Mouse (Mus musculus): Measurements from ENCODE around the gene Galnt17. TPM values are rescaled to one million over a fixed set of nuclear protein-coding genes. Genes with fewer than 3 reads are reported as not detected.

Galnt17 gene
- polyA plus RNA-seq, 1 experiment from 2014 or later: 1.1 TPM

GRCm38 (mm10) chr5:131016066-131016465 lies 292.2 kb downstream of the Galnt17 start:
- no peak overlapping the region for H3K9ac ChIP-seq (ENCODE audit: low read length)
- no peak for ATAC-seq (replicated peaks; ENCODE audit: low FRiP score)

GRCm38 (mm10) chr5:131015341-131015740 lies 293.0 kb downstream of the Galnt17 start:
- H3K36me3 ChIP-seq (ENCODE audit: control insufficient read depth, insufficient read depth, low read length): no peaks in the 10 kb centered on the region
- DNase-seq (ENCODE audit: low spot score) (no peak), ATAC-seq (replicated peaks; ENCODE audit: low FRiP score) (no peak)
- no peaks in the 10 kb centered on the region for H3K27me3 ChIP-seq (ENCODE audit: control insufficient read depth, insufficient read depth, low read length)
- H3K4me2 ChIP-seq (ENCODE audit: low read depth, low read length, severe bottlenecking): no peak overlapping the region
- H3K27ac ChIP-seq (ENCODE audit: low read depth, low read length): no peak overlapping the region
- H3K4me3 ChIP-seq (ENCODE audit: low read depth, low read length): no peak overlapping the region
- no peaks in the 10 kb centered on the region for H3K9me3 ChIP-seq (ENCODE audit: control insufficient read depth, low read length)
- peaks cover 5% of the 10 kb centered on the region; the same call in 1 of the 2 replicates for H3K4me1 ChIP-seq (replicated peaks; ENCODE audit: control insufficient read depth, insufficient read depth, low read length)
- WGBS: 92% methylated on average over 9 of the region's 9 CpGs
- H3K9ac ChIP-seq (ENCODE audit: low read length): no peak overlapping the region

More at GRCm38 (mm10) chr5:131016066-131016465, 292.2 kb downstream of the Galnt17 start:
- H3K4me1 ChIP-seq (replicated peaks; ENCODE audit: control insufficient read depth, insufficient read depth, low read length): peaks cover 5% of the 10 kb centered on the region; the same call in 1 of the 2 replicates
- 87% methylated on average over 4 of the region's 4 CpGs for WGBS
- H3K27ac ChIP-seq (ENCODE audit: low read depth, low read length): no peak overlapping the region
- no peaks in the 10 kb centered on the region for H3K36me3 ChIP-seq (ENCODE audit: control insufficient read depth, insufficient read depth, low read length)
- no peaks in the 10 kb centered on the region for H3K27me3 ChIP-seq (ENCODE audit: control insufficient read depth, insufficient read depth, low read length)
- H3K4me2 ChIP-seq (ENCODE audit: low read depth, low read length, severe bottlenecking): no peak overlapping the region
- no peaks in the 10 kb centered on the region for H3K9me3 ChIP-seq (ENCODE audit: control insufficient read depth, low read length)
- no peak for DNase-seq (ENCODE audit: low spot score)
- H3K4me3 ChIP-seq (ENCODE audit: low read depth, low read length): no peak overlapping the region

- Histone ChIP-seq H3K27me3 (ENCODE audit: control insufficient read depth, insufficient read depth, low read length) (no peaks in the 10 kb centered on the region), H3K9ac (ENCODE audit: low read length) (no peak overlapping the region), H3K27ac (ENCODE audit: low read depth, low read length) (no peak overlapping the region), H3K4me1 (replicated peaks; ENCODE audit: control insufficient read depth, insufficient read depth, low read length) (no peaks in the 10 kb centered on the region), H3K9me3 (ENCODE audit: control insufficient read depth, low read length) (no peaks in the 10 kb centered on the region), H3K4me3 (ENCODE audit: low read depth, low read length) (no peak overlapping the region), H3K4me2 (ENCODE audit: low read depth, low read length, severe bottlenecking) (no peak overlapping the region), H3K36me3 (ENCODE audit: control insufficient read depth, insufficient read depth, low read length) (no peaks in the 10 kb centered on the region)
- 84% methylated on average over 7 of the region's 7 CpGs for WGBS
- no peak for ATAC-seq (replicated peaks; ENCODE audit: low FRiP score)
- DNase-seq (ENCODE audit: low spot score): no peak
These were observed 294.5 kb downstream of the Galnt17 start for GRCm38 (mm10) chr5:131013816-131014215.

- H3K36me3 ChIP-seq (ENCODE audit: control insufficient read depth, insufficient read depth, low read length): no peaks in the 10 kb centered on the region
- H3K9me3 ChIP-seq (ENCODE audit: control insufficient read depth, low read length): no peaks in the 10 kb centered on the region
- H3K4me2 ChIP-seq (ENCODE audit: low read depth, low read length, severe bottlenecking): no peak overlapping the region
- no peaks in the 10 kb centered on the region for H3K27me3 ChIP-seq (ENCODE audit: control insufficient read depth, insufficient read depth, low read length)
- ATAC-seq (replicated peaks; ENCODE audit: low FRiP score) (no peak), DNase-seq (ENCODE audit: low spot score) (no peak)
- H3K27ac ChIP-seq (ENCODE audit: low read depth, low read length): no peak overlapping the region
- WGBS: 78% methylated on average over 3 of the region's 3 CpGs
- no peaks in the 10 kb centered on the region for H3K4me1 ChIP-seq (replicated peaks; ENCODE audit: control insufficient read depth, insufficient read depth, low read length)
- H3K4me3 ChIP-seq (ENCODE audit: low read depth, low read length): no peak overlapping the region
- no peak overlapping the region for H3K9ac ChIP-seq (ENCODE audit: low read length)
These were observed 295.2 kb downstream of the Galnt17 start for GRCm38 (mm10) chr5:131013101-131013500.

- no peaks in the 10 kb centered on the region for H3K27me3 ChIP-seq (ENCODE audit: control insufficient read depth, insufficient read depth, low read length)
- H3K4me1 ChIP-seq (replicated peaks; ENCODE audit: control insufficient read depth, insufficient read depth, low read length): no peaks in the 10 kb centered on the region
- DNase-seq (ENCODE audit: low spot score): peak; percentile 62
- WGBS: 48% methylated on average over 6 of the region's 6 CpGs
- ATAC-seq (replicated peaks; ENCODE audit: low FRiP score): no peak
- no peaks in the 10 kb centered on the region for H3K9me3 ChIP-seq (ENCODE audit: control insufficient read depth, low read length)
- no peak overlapping the region for H3K4me2 ChIP-seq (ENCODE audit: low read depth, low read length, severe bottlenecking)
- H3K4me3 ChIP-seq (ENCODE audit: low read depth, low read length): no peak overlapping the region
- H3K27ac ChIP-seq (ENCODE audit: low read depth, low read length): no peak overlapping the region
- H3K36me3 ChIP-seq (ENCODE audit: control insufficient read depth, insufficient read depth, low read length): no peaks in the 10 kb centered on the region
- no peak overlapping the region for H3K9ac ChIP-seq (ENCODE audit: low read length)
These were observed 298.8 kb downstream of the Galnt17 start for GRCm38 (mm10) chr5:131009510-131009909.

GRCm38 (mm10) chr5:131008507-131008906 lies 299.8 kb downstream of the Galnt17 start:
- H3K9me3 ChIP-seq (ENCODE audit: control insufficient read depth, low read length): no peaks in the 10 kb centered on the region
- H3K4me1 ChIP-seq (replicated peaks; ENCODE audit: control insufficient read depth, insufficient read depth, low read length): no peaks in the 10 kb centered on the region
- no peaks in the 10 kb centered on the region for H3K27me3 ChIP-seq (ENCODE audit: control insufficient read depth, insufficient read depth, low read length)
- DNase-seq (ENCODE audit: low spot score) (no peak), ATAC-seq (replicated peaks; ENCODE audit: low FRiP score) (no peak)
- H3K9ac ChIP-seq (ENCODE audit: low read length): no peak overlapping the region
- 93% methylated on average over 5 of the region's 5 CpGs for WGBS
- no peak overlapping the region for H3K4me3 ChIP-seq (ENCODE audit: low read depth, low read length)
- no peaks in the 10 kb centered on the region for H3K36me3 ChIP-seq (ENCODE audit: control insufficient read depth, insufficient read depth, low read length)
- H3K27ac ChIP-seq (ENCODE audit: low read depth, low read length): no peak overlapping the region
- no peak overlapping the region for H3K4me2 ChIP-seq (ENCODE audit: low read depth, low read length, severe bottlenecking)

GRCm38 (mm10) chr5:131007871-131008505 lies 300.3 kb downstream of the Galnt17 start:
- Histone ChIP-seq H3K9me3 (ENCODE audit: control insufficient read depth, low read length) (no peaks in the 10 kb centered on the region), H3K27me3 (ENCODE audit: control insufficient read depth, insufficient read depth, low read length) (no peaks in the 10 kb centered on the region), H3K27ac (ENCODE audit: low read depth, low read length) (no peak overlapping the region), H3K4me1 (replicated peaks; ENCODE audit: control insufficient read depth, insufficient read depth, low read length) (no peaks in the 10 kb centered on the region), H3K4me3 (ENCODE audit: low read depth, low read length) (no peak overlapping the region), H3K4me2 (ENCODE audit: low read depth, low read length, severe bottlenecking) (no peak overlapping the region), H3K9ac (ENCODE audit: low read length) (no peak overlapping the region), H3K36me3 (ENCODE audit: control insufficient read depth, insufficient read depth, low read length) (no peaks in the 10 kb centered on the region)
- WGBS: 77% methylated on average over 3 of the region's 3 CpGs
- ATAC-seq (replicated peaks; ENCODE audit: low FRiP score) (no peak), DNase-seq (ENCODE audit: low spot score) (peak; percentile 63)

GRCm38 (mm10) chr5:131007198-131007597 lies 301.1 kb downstream of the Galnt17 start:
- WGBS: 85% methylated on average over 7 of the region's 7 CpGs
- Histone ChIP-seq H3K4me1 (replicated peaks; ENCODE audit: control insufficient read depth, insufficient read depth, low read length) (no peaks in the 10 kb centered on the region), H3K4me2 (ENCODE audit: low read depth, low read length, severe bottlenecking) (no peak overlapping the region), H3K4me3 (ENCODE audit: low read depth, low read length) (no peak overlapping the region), H3K9ac (ENCODE audit: low read length) (no peak overlapping the region), H3K36me3 (ENCODE audit: control insufficient read depth, insufficient read depth, low read length) (no peaks in the 10 kb centered on the region), H3K27ac (ENCODE audit: low read depth, low read length) (no peak overlapping the region), H3K27me3 (ENCODE audit: control insufficient read depth, insufficient read depth, low read length) (no peaks in the 10 kb centered on the region), H3K9me3 (ENCODE audit: control insufficient read depth, low read length) (no peaks in the 10 kb centered on the region)
- ATAC-seq (replicated peaks; ENCODE audit: low FRiP score) (no peak), DNase-seq (ENCODE audit: low spot score) (no peak)

- Histone ChIP-seq H3K27ac (ENCODE audit: low read depth, low read length) (no peak overlapping the region), H3K9me3 (ENCODE audit: control insufficient read depth, low read length) (no peaks in the 10 kb centered on the region), H3K4me2 (ENCODE audit: low read depth, low read length, severe bottlenecking) (no peak overlapping the region), H3K4me1 (replicated peaks; ENCODE audit: control insufficient read depth, insufficient read depth, low read length) (no peaks in the 10 kb centered on the region), H3K27me3 (ENCODE audit: control insufficient read depth, insufficient read depth, low read length) (no peaks in the 10 kb centered on the region), H3K36me3 (ENCODE audit: control insufficient read depth, insufficient read depth, low read length) (no peaks in the 10 kb centered on the region), H3K4me3 (ENCODE audit: low read depth, low read length) (no peak overlapping the region), H3K9ac (ENCODE audit: low read length) (no peak overlapping the region)
- ATAC-seq (replicated peaks; ENCODE audit: low FRiP score) (no peak), DNase-seq (ENCODE audit: low spot score) (no peak)
- 85% methylated on average over 3 of the region's 3 CpGs for WGBS
These were observed 301.8 kb downstream of the Galnt17 start for GRCm38 (mm10) chr5:131006524-131006923.

Measured in forebrain, embryonic 11.5 days (tissue).